Mouse (Mus musculus) adrenal gland, postnatal 0 days (tissue): ENCODE measurements around the gene 1700007K13Rik. TPM values are rescaled to one million over a fixed set of nuclear protein-coding genes. Genes with fewer than 3 reads are reported as not detected.

ENCODE experiments used
- polyA plus RNA-seq: library from polyadenylated mRNA; unstranded; fragments of >200 nt; fragmentation: Nextera tagmentation; extraction: Ambion mirVana; gene quantifications from 2 replicates; pipeline ENCODE4 v1.2.1, GENCODE M21; 2015

The 1700007K13Rik gene
- 2.4 and 2.5 TPM in 2 replicates for polyA plus RNA-seq

GRCm38 (mm10) chr2:28465836-28466518, at the start of gene 1700007K13Rik:
Gene 1700007K13Rik (minus strand): TSS chr2:28466332.

GRCm38 (mm10) chr2:28512798-28513401, 46.8 kb upstream of the 1700007K13Rik start, which contains the start of gene Ralgds:
Gene Ralgds (plus strand): TSS chr2:28513125.

GRCm38 (mm10) chr2:28505795-28506194, 39.7 kb upstream of the 1700007K13Rik start, which contains the start of gene Gm10134:
Gene Gm10134 (plus strand): TSS chr2:28506095.

GRCm38 (mm10) chr2:28496671-28497070, 30.5 kb upstream of the 1700007K13Rik start, which contains the start of gene Gbgt1:
Gene Gbgt1 (plus strand): TSS chr2:28496891.

GRCm38 (mm10) chr2:28467860-28468485, 1.8 kb upstream of the 1700007K13Rik start, which contains the start of gene Mrps2:
Gene Mrps2 (plus strand): TSS chr2:28468066.

GRCm38 (mm10) chr2:28446515-28447314, 19.4 kb downstream of the 1700007K13Rik start, which contains the start of gene Ppp1r26:
Gene Ppp1r26 (plus strand): TSS chr2:28446800.

Other genes starting within 250 kb of the 1700007K13Rik start
- 2.6 and 2.7 TPM in 2 replicates for gene Ppp1r26, start 19.5 kb downstream of the 1700007K13Rik start, polyA plus RNA-seq
- gene Mrps2, start 1.7 kb upstream of the 1700007K13Rik start, polyA plus RNA-seq, result 23.6 and 40.5 TPM in 2 replicates
- 2.2 and 3.5 TPM in 2 replicates for gene Gbgt1, start 30.6 kb upstream of the 1700007K13Rik start, polyA plus RNA-seq
- 4.1 and 10.7 TPM in 2 replicates for gene Gm10134, start 39.8 kb upstream of the 1700007K13Rik start, polyA plus RNA-seq
- gene Ralgds, start 46.8 kb upstream of the 1700007K13Rik start, polyA plus RNA-seq, result 41.6 and 53.4 TPM in 2 replicates
- gene Cel, start 97.1 kb upstream of the 1700007K13Rik start, polyA plus RNA-seq, result not detected in 2 replicates
- 17.3 and 20.4 TPM in 2 replicates for gene Gtf3c5, start 117.4 kb upstream of the 1700007K13Rik start, polyA plus RNA-seq
- 1.4 and 7.6 TPM in 2 replicates for gene Gfi1b, start 155.7 kb upstream of the 1700007K13Rik start, polyA plus RNA-seq
- 7.1 and 10.8 TPM in 2 replicates for gene Tsc1, start 174.9 kb upstream of the 1700007K13Rik start, polyA plus RNA-seq
- gene Spaca9, start 233.4 kb upstream of the 1700007K13Rik start, polyA plus RNA-seq, result 3.8 and 4.6 TPM in 2 replicates
- gene Ak8, start 233.8 kb upstream of the 1700007K13Rik start, polyA plus RNA-seq, result 1.2 and 1.8 TPM in 2 replicates